Mouse (Mus musculus): ENCODE measurements around the gene Duxf3.

DNA sequence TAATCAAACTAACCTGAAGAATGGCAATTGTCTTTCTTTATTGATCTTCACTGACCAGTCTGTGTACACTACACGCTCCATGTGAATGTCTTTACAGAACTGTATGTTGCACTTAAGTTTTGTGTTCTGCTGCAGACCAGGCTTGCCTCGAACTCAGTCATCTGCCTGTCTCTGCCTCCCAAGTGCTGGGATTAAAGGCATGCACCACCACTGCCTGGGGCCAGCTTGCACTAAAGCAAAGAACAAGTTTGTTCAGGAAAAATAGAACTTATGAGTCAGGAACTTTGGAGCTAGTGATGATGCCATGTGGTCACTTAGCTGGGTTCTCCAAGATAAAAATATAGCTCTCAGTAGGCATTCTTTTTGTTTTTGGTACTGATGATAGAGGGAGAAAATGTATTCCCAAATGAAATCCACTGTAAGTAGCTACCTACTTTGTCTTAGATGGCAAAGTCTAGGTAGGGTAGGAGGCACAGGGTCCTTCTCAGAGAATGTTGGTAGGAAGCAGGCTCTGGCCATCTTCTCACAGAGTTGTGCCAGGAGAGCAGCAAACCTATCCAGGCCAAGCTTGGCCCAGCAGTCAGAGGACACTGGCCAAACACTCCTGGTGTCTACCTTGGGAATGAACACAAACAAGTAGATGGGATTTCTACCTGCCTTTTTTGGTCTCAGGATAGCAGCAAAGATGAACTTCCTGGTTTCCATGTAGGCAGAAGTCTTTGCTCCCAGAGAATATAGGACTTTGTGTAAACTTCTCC is 22.6 kb downstream of the Duxf3 start:
- TF ChIP-seq EP300 (optimal IDR thresholded peaks at IDR 0.05) = no peak
- no peak for TF ChIP-seq CTCF (IDR thresholded peaks at IDR 0.05; ENCODE audit: low read depth)
